Mouse (Mus musculus) cerebellum, adult 9-11 months (tissue): Measurements from ENCODE around the gene Cer1.

Experiments used
- DNase-seq: peaks from one replicate; pipeline ENCODE4 v3.0.0; 2022

The Cer1 gene

DNA sequence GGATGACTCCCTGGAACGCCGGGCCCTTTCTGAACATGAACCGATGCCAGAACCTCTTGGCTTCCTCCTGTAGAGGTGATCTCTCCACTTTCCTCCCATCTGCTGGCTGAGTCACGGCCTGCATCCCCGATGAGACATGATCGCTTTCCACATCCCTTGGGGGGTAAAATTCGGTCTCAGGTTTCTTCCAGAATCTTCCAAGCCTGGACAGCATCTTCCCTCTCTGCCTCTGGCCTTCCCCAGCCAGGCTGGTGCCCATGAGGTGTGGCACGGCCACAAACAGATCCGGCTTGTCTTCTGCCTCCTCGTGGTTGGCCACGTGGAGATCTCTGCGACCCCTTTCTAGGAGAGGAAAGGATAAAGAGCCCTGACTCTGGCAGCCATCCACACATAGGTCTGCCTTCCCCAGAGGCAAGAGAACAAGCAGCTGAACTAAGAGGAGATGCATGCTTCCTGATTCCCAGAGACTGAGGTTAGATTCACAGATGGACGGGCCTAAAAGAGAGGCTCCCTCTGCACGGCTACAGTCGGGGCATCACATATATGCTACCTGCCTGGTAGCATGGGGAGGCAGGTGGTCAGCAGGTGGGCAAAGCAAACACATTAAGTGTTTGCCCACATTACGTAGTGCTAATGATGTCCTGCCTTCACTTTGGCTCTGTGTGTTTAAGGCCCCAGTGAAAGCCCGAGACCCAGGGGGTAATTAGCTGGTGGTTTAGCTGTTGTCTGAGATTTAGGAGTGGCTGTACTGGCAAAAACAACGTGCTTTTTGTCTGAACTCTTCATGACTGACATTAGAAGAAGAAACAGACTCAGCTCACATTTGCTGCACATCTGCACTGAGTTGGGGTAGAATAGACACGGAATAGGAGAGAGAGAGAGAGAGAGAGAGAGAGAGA, at the start of gene Cer1:
Cer1 (minus strand) TSS at position 513 of the 899 bp plus-strand sequence.
- DNase-seq, result peak; percentile 66

DNA sequence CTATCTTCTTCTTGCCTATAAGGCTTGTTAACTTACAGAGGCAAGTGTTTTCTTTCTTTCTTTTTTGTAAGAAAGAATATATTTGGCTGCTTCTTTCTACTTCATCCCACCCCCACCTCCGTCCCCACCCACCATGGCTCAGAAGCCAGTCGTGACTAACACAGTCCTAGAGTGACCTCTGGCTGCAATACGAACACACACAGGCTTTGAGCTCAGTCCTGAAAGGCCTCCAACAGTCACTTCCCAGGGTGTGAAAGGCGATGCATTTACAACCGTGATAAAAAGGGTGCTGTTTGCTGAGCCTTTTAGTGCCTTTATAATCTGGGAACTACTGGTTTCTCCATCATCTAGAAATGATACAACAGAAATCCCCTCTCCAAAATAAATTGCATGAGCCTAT, 49.4 kb upstream of the Cer1 start:
- peak; percentile 51 for DNase-seq

DNA sequence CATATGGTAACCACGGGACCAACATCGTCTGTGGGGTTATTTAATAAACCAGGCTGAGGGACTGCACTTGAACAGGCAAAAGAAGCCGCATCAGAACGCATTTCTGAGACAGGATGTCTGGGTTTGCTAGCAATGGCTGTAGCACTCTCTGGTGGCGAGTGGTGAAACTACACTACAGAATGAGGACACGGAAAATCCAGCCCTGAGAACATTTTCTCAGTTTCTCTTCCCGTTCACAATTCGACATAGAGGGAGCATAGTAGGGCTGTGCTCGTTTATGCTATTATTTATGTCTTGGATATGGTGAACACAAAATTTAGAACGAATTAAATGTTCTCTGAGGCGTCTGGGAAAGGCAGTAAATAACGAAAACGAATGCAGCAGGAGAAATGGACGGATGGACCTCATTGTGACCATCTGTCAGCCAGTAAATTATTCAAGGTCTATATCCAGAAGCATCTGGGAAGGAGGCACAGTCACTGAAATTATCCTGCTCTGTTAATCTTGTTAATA, 48.8 kb upstream of the Cer1 start:
- DNase-seq, result peak; percentile 80

DNA sequence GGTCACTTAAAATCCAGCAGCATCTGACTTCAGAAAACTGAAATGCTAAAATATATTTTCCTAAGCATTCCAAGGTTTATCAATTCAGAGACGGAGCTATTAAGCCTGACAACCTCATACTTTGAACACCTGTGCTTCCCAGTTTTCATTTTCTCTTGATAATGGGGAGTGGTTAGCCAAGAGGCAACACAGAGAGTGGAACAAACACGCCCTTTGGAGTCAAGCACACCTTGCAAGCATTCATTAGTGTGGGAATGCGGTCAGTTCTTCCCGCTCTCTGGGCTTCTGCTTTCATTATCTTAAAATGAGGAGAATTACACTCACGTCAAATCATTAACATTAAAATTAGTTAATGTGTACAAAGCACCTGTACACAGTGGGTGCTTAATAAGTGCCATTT, 45.1 kb upstream of the Cer1 start:
- no peak for DNase-seq

DNA sequence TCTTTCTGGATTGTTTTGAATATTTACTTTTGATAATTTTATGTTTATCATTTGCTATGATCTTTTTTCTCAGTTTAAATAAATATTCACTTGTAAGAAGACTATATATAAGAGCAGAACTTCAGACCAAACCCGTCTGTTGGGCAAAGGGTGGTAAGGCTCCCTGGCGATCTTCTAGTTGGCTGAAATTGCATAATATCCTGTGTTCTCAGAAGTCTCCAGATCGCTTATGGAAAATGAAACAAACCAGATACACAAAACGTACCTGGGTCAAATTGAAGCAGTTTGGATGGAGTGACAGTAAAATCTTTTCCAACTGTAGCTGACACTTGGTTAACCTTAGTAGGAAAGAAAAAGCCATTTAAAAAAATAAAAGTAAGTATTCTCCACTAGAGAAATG, 37.0 kb upstream of the Cer1 start:
- DNase-seq, result no peak

DNA sequence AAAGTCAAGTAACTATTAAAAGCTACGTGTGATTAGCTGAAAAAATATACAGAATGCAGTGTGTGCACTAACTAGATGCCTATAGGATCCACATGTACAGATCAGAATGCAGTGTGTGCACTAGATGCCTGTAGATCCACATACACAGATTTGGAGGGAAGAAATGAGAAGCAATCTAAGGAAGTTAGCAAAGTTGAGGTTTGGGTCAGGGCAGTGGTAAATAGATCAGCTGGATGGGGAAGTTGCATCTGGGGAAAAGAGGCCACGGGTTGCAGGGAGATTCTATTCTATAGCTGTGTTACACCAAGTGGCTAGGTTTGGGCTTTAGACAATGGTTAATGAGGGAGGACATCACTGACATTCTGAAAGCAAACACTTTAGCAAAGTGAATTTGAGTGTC, 33.7 kb upstream of the Cer1 start:
- DNase-seq, result no peak

DNA sequence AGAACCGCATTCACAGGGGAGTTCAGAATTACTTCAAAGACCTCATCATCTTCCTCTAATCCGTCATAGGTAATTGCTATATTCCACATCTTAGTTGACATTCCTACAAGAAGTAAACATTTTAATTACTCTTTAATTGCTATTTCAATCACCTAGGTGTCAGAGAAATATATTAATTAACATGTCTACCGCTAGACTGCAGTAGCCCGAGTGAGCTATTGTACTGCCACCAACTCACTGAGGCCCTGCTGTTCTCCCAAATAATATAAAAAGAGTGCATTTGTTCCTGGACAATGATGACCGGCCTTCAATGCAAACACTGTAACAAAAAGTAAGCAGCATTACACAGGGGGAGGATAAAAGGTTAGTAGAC, 31.7 kb upstream of the Cer1 start:
- DNase-seq, result no peak

DNA sequence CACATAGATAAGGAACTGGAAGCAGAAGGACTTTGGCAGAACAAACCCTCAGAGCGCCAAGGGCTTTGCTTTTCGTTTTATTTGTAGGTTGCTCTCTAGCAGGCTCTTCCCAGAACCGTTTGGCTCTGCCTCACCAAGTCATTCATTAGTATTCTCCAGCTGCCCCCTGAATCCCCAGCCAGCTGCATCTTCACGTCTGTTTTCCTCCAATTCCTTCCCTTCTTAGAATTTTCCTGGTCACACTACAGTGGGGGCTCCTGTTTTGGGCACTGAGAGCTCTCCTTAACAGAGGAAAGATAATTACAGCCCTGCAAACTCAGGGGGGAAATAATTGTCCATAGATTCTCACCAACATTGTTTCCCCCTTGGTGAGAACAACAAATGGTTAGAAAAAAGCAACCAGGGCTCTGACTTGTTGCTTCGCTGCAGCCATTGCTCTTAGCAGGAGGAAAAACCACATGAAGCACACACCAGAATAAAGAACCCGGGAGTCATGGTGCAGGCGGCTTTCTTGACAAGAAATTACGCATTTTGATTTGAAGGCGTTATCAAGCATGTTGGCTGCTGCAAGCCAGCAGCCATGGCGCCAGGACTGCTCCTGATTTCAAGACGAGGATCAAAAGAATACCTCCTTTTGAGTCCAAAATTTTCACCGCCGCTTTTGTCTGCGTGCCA, 31.2 kb upstream of the Cer1 start:
- DNase-seq, result no peak

DNA sequence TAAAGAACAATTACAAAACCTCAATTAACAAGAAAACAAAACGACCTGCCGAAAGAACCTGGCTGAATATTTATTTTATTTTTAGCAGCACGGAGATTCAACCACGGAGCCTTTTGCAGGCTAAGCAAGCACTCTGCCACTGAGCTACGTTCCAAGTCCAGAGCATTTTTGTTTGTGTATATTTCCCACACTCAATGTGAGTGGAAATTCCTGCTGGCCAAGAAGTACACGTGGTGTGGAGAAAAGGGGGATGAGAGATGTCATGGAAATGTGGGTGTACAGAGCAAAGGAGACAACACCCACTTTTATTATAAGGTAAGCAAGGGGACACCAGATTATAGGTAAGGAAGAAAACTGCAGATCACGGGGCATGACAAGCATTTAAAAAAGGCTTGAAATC, 30.6 kb upstream of the Cer1 start:
- no peak for DNase-seq

DNA sequence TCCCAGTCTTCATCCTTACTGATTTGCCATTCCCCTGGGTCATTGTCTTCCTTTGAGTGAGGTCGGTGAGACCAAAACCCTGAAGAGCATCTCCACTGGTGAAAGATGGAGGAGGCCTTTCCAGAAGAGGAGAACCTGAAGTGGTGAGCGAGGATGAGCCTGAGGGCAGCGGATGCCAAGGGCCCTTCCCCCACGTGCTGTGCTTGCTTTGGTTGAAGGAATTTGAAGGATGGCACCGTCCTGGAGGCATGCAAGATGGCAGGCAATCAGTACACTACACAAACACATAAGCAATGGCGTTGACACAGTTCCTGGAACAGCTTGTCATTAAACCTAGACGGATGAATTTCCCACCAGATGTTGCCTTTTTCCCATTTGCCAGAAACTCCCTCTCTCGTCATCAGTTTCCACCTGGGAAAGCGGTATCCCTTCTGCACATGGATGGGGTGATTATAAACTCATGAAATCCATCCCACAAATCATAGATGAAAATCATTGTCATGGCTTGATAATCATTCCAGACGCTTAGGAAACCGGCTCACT, 29.7 kb upstream of the Cer1 start:
- DNase-seq, result no peak

DNA sequence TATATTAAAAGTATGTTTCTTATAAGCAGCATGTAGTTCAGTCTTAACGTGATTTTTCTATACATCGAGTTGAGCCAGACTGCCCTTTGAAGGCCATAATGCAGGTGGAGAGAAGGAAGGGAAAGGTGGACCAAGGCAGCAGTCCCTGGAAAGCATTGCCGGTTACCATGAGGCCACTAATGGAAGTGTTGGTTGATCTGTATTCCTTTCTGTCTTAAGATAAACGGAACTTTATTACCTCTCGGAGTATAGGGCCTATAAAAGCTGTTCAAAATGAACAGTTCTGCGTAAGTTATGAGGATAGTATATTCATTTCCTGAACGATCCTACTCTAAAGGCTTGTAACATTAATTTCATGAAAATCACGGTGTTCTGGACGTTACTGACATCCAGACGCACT, 10.3 kb upstream of the Cer1 start:
- no peak for DNase-seq

DNA sequence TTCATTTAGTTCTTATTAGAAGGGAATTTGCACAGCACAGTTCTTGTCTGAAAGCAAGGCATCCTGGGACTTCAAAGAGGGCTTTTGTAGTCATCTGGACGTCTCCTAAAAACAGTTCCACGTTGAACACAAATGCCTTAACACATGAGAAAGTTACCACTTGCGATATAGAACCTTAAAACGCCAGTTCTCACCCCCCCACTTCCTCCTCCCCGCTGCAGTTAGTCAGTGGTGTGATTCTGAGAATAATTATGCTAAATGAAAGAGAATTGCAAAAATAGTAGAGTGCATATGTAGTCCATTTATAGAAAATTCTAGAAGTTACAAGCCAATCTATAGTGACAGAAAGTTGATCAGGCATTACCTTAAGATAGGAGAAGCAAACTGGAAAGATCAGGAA, 7.3 kb upstream of the Cer1 start:
- DNase-seq, result no peak

DNA sequence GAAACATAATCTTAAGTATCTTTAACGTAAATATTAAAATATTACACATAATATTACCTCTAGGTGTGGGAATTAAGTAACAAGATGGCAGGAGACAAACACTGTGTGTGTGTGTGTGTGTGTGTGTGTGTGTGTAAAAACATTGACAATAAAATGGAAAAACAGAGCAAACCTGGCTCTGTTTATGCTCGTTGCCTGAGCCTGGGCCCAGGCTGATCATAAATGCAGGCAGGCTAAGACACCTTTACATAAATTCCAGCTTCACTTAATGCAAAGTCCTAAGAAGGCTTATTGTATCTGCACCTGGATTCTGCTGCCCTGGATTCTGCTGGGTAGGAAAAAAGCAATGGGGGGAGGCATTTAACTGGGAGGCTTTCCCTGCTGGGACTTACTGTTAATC, 6.6 kb upstream of the Cer1 start:
- no peak for DNase-seq

DNA sequence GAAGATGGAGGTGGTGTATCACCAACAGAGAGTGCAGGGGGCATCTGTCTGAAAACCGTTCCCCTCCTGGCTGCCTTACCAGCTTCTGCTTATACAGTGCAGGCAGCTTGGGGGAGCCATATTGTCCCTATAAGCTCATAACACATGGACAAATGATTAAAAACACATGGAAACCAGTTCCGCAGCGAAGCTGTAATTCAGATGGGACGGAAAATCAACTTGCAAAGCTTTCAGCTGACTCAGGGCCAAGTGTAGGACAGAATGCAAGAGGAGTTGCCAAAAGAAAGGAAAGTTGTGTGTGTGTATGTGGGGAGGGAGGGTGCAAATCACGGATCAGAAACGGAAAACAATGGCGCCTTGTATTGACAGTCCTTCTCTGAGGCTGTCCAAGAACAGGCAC, 6.1 kb upstream of the Cer1 start:
- no peak for DNase-seq

DNA sequence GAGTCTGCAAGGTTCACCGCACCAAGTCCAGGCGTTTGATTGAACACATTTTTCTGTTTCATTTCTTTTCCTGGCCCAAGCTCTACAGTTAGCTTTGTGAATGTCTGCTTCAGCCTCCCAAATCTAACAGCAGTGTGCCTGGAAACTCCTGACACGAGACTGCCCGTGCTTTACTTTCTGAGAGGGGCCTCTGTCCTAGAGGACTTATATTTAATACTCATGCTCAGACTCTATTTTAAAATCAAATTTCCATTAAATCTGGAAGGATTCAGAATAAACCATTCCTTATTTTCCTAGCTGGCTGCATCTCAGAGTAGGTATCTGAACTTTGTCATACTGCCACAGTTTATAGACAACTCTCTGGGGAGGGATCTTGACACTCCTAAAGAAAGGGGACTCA, 5.6 kb upstream of the Cer1 start:
- no peak for DNase-seq

DNA sequence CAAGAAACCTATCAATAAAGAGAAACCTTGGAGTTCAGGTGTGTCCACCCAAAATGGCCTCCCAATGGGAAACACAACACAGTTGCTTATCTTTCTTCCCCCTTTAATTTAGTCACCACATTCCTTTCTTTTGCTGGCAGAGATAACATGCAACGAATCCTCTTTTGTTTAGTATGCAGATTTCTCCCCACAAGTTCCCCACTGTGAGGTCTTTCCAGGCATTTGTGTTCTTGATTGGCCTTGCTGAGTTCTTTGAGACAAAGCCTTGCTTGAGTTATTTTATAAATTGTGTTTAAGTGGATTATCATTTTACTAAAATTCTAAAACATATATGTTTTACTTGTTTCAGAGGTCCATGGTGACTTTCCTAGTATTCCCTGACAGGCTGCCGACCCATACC, 1.2 kb upstream of the Cer1 start:
- DNase-seq, result no peak

DNA sequence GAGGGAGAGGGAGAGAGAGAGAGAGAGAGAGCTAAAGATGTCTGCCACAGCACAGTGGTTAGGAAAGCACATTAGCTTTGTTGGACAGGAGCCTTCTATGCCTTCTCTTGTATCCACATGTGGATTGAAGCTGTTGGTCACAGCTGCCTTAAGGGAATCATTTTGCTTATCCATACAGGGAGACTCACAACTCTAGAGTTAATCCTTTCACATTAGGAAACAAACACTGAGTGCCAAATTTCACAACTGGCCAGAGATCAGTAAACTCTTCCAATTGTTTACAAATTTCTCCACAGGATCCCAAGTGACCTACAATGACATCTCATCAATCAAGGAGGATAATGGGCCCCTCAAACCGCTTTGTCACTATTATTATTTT, 576 bp upstream of the Cer1 start:
- no peak for DNase-seq

DNA sequence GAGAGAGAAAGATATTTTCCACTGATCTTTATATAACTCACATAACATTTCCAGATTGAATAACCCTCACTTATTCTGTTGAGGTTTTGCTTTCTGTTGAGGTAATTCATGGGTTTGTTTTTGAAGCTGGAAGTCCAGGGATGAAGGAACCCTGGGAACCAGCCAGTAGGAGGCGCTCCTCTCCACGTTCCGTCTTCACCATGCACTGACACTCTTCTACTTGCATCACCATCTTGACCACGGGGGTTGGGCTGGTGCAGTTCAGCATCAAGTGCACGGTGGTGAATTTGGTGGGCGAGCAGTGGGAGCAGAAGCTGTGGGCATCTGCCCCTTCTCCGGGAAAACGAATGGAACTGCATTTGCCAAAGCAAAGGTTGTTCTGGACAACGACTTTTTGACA, 2.4 kb downstream of the Cer1 start:
- no peak for DNase-seq

DNA sequence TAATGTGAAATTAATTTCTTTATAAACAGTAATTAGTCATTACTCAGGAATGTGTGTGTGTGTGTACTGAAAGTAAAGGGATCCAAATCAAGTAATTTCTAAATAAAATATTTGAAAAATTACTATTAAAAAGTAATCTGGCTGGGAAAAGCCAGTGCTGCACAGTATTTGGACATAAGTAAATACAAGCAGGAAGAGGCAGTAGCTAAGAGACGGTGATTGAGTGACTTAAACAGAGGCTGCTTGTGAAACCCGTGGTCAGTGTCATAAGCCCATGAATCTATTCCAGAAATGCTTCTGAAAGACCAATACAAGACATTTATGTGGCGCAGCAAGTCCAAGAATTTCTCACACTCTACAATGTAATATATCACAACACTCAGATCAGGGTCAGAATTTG, 3.6 kb downstream of the Cer1 start:
- DNase-seq, result no peak

DNA sequence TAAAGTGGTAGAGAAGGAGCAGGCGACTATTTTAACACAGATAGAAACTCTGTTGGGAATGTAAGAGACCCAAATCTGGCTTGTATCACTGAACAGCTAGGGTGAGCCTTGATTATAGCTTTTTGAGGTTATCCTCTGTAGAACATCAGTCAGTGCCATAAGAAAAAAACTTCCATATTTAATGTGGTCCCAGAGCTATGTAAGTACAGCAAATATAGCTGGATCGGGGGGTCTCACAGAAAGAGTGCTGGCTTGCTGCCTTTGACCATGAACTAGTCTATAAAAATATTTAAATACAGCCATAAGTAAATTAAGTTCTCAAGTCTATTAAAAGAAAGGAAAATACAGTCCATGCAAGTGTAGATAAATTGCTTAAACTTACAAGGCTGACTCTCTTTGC, 4.7 kb downstream of the Cer1 start:
- DNase-seq, result no peak

DNA sequence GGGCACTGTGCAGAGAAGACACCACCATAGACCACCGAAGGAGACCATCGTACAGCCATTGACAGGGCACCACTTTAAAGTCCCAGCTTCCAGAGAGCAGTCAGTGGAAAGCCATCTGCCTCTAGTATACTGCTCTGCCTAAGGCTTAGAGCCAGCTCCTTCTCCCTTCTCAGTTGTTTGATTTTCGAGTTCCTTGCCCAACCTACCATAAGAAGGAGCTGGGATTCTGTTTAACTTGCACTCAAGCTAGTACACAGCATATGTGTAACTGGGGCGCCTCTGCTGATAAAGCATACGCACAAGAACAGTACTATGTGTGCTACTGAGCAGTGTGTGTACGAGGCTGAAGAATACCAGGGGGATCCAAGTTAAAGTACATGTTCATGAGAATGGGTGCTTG, 5.8 kb downstream of the Cer1 start:
- no peak for DNase-seq

DNA sequence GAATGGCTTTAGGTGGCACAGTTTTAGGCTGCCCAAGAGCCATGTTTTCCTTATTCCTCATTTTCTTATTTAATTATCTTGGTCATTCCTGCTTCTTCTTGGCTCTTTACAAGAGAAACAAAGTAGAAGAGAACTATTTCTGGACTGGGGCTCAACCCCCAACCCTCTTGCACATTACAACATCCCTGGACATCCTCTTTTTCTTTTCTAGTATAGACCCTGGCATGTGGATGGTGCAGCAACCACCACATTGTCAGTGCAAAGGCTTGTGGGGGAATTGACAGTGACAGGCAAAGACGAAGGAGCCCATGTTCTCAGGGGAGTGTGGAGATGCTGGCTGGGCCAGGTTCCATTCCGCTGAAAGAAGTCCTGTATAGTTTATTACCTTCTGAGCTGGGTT, 8.3 kb downstream of the Cer1 start:
- no peak for DNase-seq

DNA sequence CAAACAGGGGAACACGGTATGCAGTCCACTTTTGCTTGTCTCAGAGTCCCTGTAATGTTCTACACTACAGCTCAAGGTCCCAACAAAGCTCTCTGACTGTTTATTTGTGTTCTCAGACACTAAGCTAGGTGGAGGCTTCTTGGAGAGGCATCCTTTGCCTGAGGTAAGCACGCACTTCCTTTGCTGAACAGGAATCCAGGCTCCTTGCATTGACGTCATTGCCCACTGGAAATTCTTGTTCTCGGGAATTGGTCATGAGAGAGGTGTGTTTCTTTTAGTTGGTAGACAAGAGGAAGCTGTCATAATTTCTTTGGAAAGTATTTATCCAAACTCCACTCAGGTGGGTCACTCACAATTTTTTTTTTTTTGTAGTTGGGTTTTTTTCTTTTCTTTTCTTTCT, 9.4 kb downstream of the Cer1 start:
- DNase-seq, result no peak

DNA sequence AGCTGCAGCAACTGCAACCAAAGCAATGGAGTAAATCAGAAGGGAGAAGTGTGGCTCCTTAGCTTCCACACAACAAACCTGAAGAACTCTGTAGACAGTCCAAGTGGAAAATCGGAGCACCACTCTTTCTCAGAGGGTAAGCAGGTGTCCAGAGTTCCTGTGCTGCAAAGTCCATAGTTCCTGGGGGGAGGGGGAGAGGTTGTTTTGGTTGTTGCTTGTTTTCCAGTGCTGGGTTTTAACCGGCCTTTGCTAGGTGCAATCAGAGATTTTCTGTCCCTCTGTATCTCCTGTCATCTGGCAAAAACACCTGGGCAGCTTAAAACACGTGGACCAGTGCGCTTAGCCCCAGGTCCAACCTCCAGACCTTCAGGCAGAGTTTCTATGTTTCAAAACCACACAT, 10.2 kb downstream of the Cer1 start:
- DNase-seq, result no peak
